Mouse (Mus musculus) limb, embryonic 11.5 days (tissue): ENCODE results near the gene Fgf2. TPM values are rescaled to one million over a fixed set of nuclear protein-coding genes. Genes with fewer than 3 reads are reported as not detected.

Experiments
- ATAC-seq: fragments of 200-750 bp; cut with Nextera tagmentation; 2 replicates; pipeline ENCODE4 v1.8.0; 2017; ENCODE audit warnings: low read depth; ENCODE audit not compliant: insufficient number of reproducible peaks, low FRiP score, low TSS enrichment
- DNase-seq: peaks from one replicate; pipeline ENCODE4 v3.0.0-alpha.2; 2015; ENCODE audit warnings: low spot score
- H3K27ac ChIP-seq: fragments of 300-500 bp; sonication (generic); replicated peaks from 2 replicates; pipeline ENCODE4 v1.5.1; 2014; ENCODE audit warnings: low read depth, mild to moderate bottlenecking, low read length
- H3K27me3 ChIP-seq: fragments of 300-500 bp; sonication (generic); 2 replicates; pipeline ENCODE4 v1.6.1; 2014; ENCODE audit warnings: mild to moderate bottlenecking, low read length, mixed read lengths; ENCODE audit not compliant: control insufficient read depth, insufficient read depth
- H3K36me3 ChIP-seq: fragments of 300-500 bp; sonication (generic); 2 replicates; pipeline ENCODE4 v1.6.1; 2014; ENCODE audit warnings: mild to moderate bottlenecking, low read length, moderate library complexity, mixed read lengths; ENCODE audit not compliant: control insufficient read depth, insufficient read depth
- H3K4me1 ChIP-seq: fragments of 300-500 bp; sonication (generic); 2 replicates; pipeline ENCODE4 v1.6.1; 2014; ENCODE audit warnings: low read length, mixed read lengths; ENCODE audit not compliant: control insufficient read depth, insufficient read depth
- H3K4me2 ChIP-seq: fragments of 300-500 bp; sonication (generic); 2 replicates; pipeline ENCODE4 v1.6.1; 2014; ENCODE audit warnings: low read depth, mild to moderate bottlenecking, moderate library complexity; ENCODE audit not compliant: severe bottlenecking
- H3K4me3 ChIP-seq: fragments of 300-500 bp; sonication (generic); 2 replicates; pipeline ENCODE4 v1.5.1; 2014; ENCODE audit warnings: low read depth, low read length
- H3K9ac ChIP-seq: fragments of 300-500 bp; sonication (generic); 2 replicates; pipeline ENCODE4 v1.6.1; 2014; ENCODE audit warnings: mild to moderate bottlenecking, low read length
- H3K9me3 ChIP-seq: fragments of 300-500 bp; sonication (generic); 2 replicates; pipeline ENCODE4 v1.6.1; 2016; ENCODE audit warnings: low read length; ENCODE audit not compliant: control insufficient read depth
- WGBS: fragments of 180-500 bp; shearing (Covaris S2); extraction: QIAGEN DNeasy Blood & Tissue Kit; methylation state at CpG from one replicate; pipeline ENCODE4 v1.1.7; 2014; 5-methylcytosine and 5-hydroxymethylcytosine counted together
- polyA plus RNA-seq: library from polyadenylated mRNA; unstranded; fragments of >200 nt; fragmentation: Nextera tagmentation; extraction: Ambion mirVana; gene quantifications from 2 replicates; pipeline ENCODE4 v1.2.1, GENCODE M21; 2014

Fgf2 gene
- polyA plus RNA-seq, 1 experiment from 2014 or later: 1.3 TPM

DNA sequence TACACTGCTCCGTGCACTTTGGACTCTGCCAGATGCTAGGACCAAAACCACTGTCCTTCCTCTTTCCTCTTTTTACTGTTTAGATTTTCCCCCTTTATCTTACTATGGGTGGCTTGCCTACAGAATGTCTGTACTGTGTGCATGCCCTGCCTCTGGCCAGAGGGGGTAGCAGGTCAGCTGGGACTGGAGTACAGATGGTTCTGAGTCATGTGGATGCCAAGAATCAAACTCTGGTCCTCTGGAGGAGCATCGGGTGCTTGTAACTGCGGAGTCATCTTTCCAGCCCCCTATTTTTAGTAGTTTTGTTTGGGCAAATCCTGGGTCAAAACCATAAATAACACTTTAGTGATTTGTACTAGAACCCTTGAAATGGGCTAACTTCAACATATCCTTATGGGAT lies 65.3 kb downstream of the Fgf2 start:
- WGBS: 90% methylated on average over 3 of the region's 3 CpGs
- Histone ChIP-seq H3K27me3 (no peaks in the 10 kb centered on the region), H3K9ac (no peak overlapping the region), H3K36me3 (no peaks in the 10 kb centered on the region), H3K4me3 (no peak overlapping the region), H3K4me1 (no peaks in the 10 kb centered on the region), H3K9me3 (no peaks in the 10 kb centered on the region), H3K4me2 (no peak overlapping the region), H3K27ac (no peak overlapping the region)
- no peak for ATAC-seq
- DNase-seq: no peak

DNA sequence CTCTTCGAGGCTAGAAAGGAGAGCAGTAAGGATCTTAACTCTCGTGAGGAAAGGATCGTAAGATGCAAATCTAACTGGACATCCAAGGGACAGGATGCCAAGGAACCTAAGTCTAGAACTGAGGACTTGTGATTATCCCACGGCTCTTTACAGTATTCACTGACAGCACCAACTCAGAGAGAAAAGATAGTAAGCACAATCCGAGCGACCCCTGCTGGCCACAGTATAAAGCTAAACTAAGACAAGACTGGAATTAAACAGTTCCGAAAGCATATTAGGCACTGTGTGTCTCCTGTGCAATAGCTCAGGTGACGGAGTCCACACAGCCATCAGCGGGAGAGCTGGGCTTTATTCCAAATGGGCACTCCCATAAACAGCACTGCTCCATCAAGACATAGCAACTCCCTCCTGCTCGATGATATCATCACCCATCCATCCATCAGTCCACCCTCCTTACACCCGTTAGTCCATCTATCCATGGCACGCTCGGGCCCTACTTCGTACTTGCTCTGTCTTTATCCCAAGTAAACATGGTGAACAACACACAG lies 66.3 kb downstream of the Fgf2 start:
- DNase-seq (peak; percentile 88), ATAC-seq (no peak)
- Histone ChIP-seq H3K36me3 (no peaks in the 10 kb centered on the region), H3K27ac (no peak overlapping the region), H3K9ac (no peak overlapping the region), H3K4me3 (no peak overlapping the region), H3K9me3 (no peaks in the 10 kb centered on the region), H3K4me1 (no peaks in the 10 kb centered on the region), H3K27me3 (no peaks in the 10 kb centered on the region), H3K4me2 (no peak overlapping the region)
- WGBS: 55% methylated on average over 14 of the region's 14 CpGs

DNA sequence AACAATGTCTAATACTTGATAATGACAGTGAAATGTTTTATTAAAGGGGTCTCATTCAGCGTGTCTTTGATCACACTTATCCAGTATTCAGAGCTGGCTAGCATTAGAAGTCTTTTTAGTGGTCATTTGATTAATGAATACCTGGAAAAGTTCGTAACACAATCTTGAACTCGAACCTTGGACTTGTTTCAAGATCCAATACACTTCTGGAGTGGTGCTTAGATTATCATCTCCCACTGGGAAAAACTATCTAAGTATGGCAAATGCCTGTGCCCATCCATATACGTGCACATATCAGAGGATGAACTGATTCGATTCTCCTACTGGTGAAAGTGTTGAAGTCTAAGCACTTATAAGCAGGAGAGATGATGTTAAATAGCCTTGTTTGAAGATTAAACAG lies 70.2 kb downstream of the Fgf2 start:
- no peak overlapping the region for H3K27ac ChIP-seq
- ATAC-seq (no peak), DNase-seq (no peak)
- H3K27me3 ChIP-seq: no peaks in the 10 kb centered on the region
- peaks cover 5% of the 10 kb centered on the region for H3K4me1 ChIP-seq
- no peaks in the 10 kb centered on the region for H3K9me3 ChIP-seq
- no peaks in the 10 kb centered on the region for H3K36me3 ChIP-seq
- peak overlapping the region; percentile 60 for H3K4me2 ChIP-seq
- no peak overlapping the region for H3K9ac ChIP-seq
- H3K4me3 ChIP-seq: no peak overlapping the region
- 76% methylated on average over 5 of the region's 5 CpGs for WGBS

DNA sequence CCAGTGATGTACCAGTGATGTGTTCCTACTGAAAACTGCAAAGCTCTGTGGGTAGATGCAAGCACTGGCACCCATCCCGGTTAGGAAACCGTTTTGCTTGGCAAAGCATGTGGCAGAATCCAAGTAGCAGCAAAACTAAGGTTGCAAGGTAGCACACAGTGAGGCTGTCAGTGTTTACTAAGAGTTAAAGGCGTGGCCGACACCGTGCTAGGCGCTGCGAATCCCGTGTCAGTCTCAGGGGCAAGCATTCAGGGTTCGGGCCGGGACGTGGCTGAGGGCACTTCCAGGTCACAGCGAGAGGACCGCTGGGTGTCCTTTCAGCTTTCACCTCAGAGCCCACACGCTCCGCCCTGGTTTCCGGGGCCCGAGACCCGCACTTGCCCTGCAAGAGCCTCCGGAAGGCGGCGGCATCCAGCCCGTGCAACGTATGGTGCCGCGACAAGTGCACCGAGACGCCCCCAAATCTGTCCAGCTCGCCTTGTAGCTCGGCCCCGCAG lies 70.9 kb downstream of the Fgf2 start:
- H3K9me3 ChIP-seq: no peaks in the 10 kb centered on the region
- DNase-seq: no peak
- H3K27me3 ChIP-seq: no peaks in the 10 kb centered on the region
- H3K4me2 ChIP-seq: peak overlapping the region; percentile 60
- 0% methylated on average over 30 of the region's 30 CpGs for WGBS
- no peaks in the 10 kb centered on the region; the same call in 1 of the 2 replicates for H3K36me3 ChIP-seq
- 0 out of 2 replicates have a peak, but pooled peaks have one; percentile 0 for ATAC-seq
- peaks cover 5% of the 10 kb centered on the region for H3K4me1 ChIP-seq
- H3K27ac ChIP-seq: peak overlapping the region; percentile 55; the same call in 1 of the 2 replicates
- H3K9ac ChIP-seq: peak overlapping the region; percentile 70
- H3K4me3 ChIP-seq: peak overlapping the region; percentile 90

DNA sequence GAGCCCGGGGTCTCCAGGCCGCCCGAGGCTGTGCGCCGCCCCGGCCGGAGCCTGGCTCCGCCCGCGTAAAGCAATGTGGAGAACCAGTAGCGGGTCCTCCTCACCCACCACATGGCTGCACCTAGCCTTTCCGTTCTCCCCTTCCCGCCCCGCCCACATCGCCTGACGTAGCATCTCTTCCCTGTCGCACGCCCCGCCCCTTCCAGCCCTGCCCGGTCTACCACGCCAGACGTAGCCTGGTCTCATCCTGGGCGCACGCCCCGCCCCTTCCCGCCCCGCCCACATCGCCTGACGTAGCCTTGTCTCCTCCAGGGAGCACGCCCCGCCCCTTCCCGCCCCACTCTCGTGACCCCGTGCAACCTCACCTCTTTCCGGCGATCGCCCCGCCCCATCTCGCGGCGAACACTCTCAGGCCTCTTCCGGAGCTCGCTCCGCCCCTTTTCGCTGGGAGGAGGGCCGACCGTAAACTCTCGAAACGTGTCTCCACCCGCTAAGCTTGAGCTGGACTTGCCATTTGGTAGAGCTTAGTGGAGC lies 71.4 kb downstream of the Fgf2 start, which contains the start of gene Spata5:
TSS of gene Spata5 (plus strand) at position 439 of the 534 bp plus-strand sequence.
- DNase-seq (peak; percentile 100), ATAC-seq (peak; percentile 96)
- H3K9ac ChIP-seq: peak within 1 kb of the TSS; percentile 81
- 1% methylated on average over 49 of the region's 50 CpGs for WGBS
- peak within 1 kb of the TSS; percentile 74 for H3K4me2 ChIP-seq
- peak within 1 kb of the TSS; percentile 76 for H3K27ac ChIP-seq
- no peaks in the 10 kb centered on the region for H3K27me3 ChIP-seq
- peaks cover 5% of the 10 kb centered on the region for H3K4me1 ChIP-seq
- no peaks in the 10 kb centered on the region for H3K9me3 ChIP-seq
- H3K4me3 ChIP-seq: peak within 1 kb of the TSS; percentile 90
- no peaks in the 10 kb centered on the region; the same call in 1 of the 2 replicates for H3K36me3 ChIP-seq

DNA sequence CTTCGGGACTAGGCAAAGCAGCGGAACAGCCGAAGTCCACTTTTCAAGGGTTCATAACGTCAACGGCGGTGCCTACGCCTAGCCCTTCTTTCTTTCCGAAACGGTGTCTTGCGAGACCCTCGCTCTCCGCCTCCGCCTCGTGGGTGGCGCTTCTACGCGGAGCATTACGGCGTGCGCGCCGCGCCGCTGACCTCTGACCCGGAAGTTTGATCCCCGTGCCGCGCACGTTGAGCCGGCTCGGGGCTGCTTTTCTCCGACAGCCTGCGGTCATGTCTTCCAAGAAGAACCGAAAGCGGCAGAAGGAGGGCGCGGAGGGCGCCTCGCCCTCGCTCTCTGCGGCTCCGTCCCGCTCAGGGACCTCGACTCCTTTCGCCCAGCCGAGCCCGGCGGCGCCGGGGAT lies 71.9 kb downstream of the Fgf2 start, which contains the start of gene Nudt6:
TSS of gene Nudt6 (minus strand) at position 140 of the 400 bp plus-strand sequence.
- Histone ChIP-seq H3K36me3 (no peaks in the 10 kb centered on the region; the same call in 1 of the 2 replicates), H3K4me1 (peaks cover 5% of the 10 kb centered on the region), H3K27me3 (no peaks in the 10 kb centered on the region), H3K27ac (peak within 1 kb of the TSS; percentile 76), H3K4me3 (peak within 1 kb of the TSS; percentile 90), H3K4me2 (peak within 1 kb of the TSS; percentile 74), H3K9me3 (no peaks in the 10 kb centered on the region), H3K9ac (peak within 1 kb of the TSS; percentile 81)
- peak; percentile 97 for DNase-seq
- peak; percentile 84 for ATAC-seq
- under 1% methylated on average over 50 of the region's 50 CpGs for WGBS

DNA sequence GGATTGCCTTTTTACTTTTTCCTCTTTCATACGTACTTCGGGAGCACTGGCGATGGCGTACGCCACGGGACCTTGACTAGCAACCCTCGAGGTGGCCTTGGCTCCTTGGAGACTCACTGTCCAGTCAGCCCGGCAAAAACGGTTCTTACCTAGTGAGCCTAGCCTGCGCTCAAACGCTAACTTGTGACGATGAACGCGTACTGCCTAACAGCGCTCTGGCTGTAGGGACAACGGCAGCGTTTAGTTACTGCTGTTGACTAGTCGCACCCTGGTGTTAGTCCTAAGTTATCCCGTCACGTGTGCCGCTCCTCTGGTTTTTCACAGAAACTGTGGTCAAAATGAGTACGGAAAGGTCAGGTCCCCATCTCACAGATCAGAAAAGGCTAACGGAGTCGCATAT lies 72.5 kb downstream of the Fgf2 start:
- no peaks in the 10 kb centered on the region; the same call in 1 of the 2 replicates for H3K36me3 ChIP-seq
- no peaks in the 10 kb centered on the region for H3K9me3 ChIP-seq
- H3K27ac ChIP-seq: peak overlapping the region; percentile 76; the same call in 1 of the 2 replicates
- WGBS: under 1% methylated on average over 24 of the region's 24 CpGs
- DNase-seq: peak; percentile 56
- peak overlapping the region; percentile 90 for H3K4me3 ChIP-seq
- H3K4me2 ChIP-seq: peak overlapping the region; percentile 74
- no peak for ATAC-seq
- H3K4me1 ChIP-seq: peaks cover 5% of the 10 kb centered on the region
- peak overlapping the region; percentile 81 for H3K9ac ChIP-seq
- no peaks in the 10 kb centered on the region for H3K27me3 ChIP-seq

DNA sequence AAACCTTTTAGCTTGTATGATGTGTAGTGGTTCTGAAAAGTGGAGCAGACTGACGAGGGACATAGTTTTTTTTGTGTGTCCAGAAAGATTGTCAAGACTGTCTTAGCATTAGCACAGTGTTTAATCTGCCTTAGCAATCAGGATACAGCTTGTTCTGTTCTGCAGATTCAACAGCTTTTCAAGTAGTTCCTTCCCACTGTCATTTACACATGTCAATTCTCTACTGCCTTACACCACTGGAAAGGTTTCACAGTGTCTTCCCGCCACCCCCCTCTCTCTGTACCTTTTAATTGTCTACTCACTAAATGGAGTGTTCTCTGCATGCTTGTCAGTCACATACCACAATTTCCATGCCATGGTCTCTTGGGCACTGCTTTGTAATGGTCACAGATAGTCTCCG lies 73.0 kb downstream of the Fgf2 start:
- Histone ChIP-seq H3K9me3 (no peaks in the 10 kb centered on the region), H3K27me3 (no peaks in the 10 kb centered on the region), H3K4me3 (peak overlapping the region; percentile 90), H3K4me1 (peaks cover 5% of the 10 kb centered on the region), H3K9ac (peak overlapping the region; percentile 81), H3K4me2 (peak overlapping the region; percentile 74), H3K36me3 (no peaks in the 10 kb centered on the region; the same call in 1 of the 2 replicates), H3K27ac (no peak overlapping the region)
- no peak for DNase-seq
- WGBS: 22% methylated on average over 3 of the region's 3 CpGs
- no peak for ATAC-seq
